Mouse (Mus musculus): ENCODE results near the gene Rpl38.
"Not testable (repeated sequence)": the region's sequence is repeated elsewhere in the genome, so short reads cannot be mapped to it uniquely, and the experiment has no call there.

Gene Rpl38

DNA sequence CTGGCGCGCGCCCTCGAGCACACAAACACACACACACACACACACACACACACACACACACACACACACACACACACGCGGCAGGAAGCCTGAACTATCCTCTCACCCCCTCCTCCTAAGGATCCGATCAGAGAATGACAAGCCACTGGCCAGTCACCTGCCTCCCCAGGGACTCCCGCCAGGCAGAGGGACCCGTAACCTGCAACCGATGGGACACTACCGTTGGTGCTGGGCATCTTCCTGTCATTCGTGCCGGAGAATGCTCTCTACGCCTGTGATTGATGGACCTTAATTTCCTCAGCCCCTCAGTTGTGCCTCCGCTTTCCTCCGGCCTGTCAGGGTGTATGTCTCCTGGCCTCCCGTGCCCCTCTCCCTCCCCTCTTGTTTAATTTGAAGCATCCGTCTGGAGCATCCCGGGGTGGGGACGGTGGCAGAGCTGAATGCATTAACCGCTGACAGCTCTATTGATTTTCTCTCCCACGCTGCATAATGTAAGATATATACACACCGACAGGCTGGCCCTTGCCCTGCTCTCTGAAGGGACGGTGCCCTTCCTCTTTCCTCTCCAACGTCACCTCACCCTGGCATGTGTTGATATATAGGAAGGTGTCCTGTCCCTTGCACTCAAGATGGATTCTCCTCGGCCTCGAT, 11.2 kb upstream of the Rpl38 start:
- no peak for DNase-seq (ENCODE audit: low spot score in 2 of 2)

- peak in 1 of 2 experiments; percentile 64 for DNase-seq (ENCODE audit: low spot score in 2 of 2)
Measured at GRCm38 (mm10) chr11:114657737-114658136, 10.6 kb upstream of the Rpl38 start.

DNA sequence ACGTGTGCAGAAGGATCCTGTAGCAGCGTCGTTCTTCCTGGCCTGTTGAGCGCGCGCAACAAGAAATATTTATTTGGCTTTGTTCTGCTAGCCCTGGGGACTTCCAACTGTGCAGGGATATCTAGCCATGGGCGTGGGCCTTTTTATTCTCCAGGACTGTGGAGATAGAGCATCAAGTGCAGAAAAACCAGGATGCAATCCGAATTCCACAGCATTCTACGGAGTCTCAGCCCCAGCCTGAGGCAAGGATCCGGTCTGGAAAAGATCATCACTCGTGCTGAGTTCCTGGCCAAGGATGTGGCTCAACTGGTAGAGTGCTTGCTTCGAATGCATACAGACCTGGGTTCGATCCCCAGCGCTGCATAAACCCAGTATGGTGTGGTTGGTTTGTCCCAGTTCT, 6.2 kb upstream of the Rpl38 start:
- no peak for DNase-seq (ENCODE audit: low spot score in 2 of 2)

- DNase-seq (ENCODE audit: low spot score in 2 of 2): peak; percentile 42 to 62
Measured at GRCm38 (mm10) chr11:114662746-114663362, 5.5 kb upstream of the Rpl38 start.

- no peak for DNase-seq (ENCODE audit: low spot score in 2 of 2)
Measured at GRCm38 (mm10) chr11:114664164-114664563, 4.2 kb upstream of the Rpl38 start.

- no peak for DNase-seq (ENCODE audit: low spot score in 2 of 2)
Measured at GRCm38 (mm10) chr11:114665463-114665862, 2.9 kb upstream of the Rpl38 start.

DNA sequence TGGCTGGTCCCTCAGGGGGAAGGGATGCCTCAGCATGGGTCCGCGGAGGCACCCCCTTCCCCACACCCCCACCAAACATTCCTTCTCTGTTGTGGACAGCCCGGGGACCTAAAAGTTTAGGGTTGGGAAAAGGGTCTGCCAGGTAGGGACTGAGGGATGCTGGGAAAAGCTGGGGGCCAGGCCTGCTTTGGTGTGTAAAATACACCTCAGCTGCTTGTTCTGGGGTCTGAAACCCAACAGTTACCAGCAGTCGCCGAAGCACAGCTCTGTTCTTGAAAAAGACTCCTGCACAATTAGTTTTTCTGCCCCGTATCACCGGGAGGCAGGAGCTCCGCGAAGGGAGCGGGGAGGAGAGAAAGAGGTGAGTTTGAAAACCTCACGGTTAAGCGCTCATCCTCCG, 1.5 kb upstream of the Rpl38 start:
- DNase-seq (ENCODE audit: low spot score in 2 of 2): no peak

- DNase-seq (ENCODE audit: low spot score in 2 of 2): no peak
Measured at GRCm38 (mm10) chr11:114667236-114667931, 940 bp upstream of the Rpl38 start.

GRCm38 (mm10) chr11:114667932-114668285, 415 bp upstream of the Rpl38 start:
- DNase-seq (ENCODE audit: low spot score in 2 of 2): peak in 1 of 2 experiments; percentile 45

- peak; percentile 80 to 82 for DNase-seq (ENCODE audit: low spot score in 2 of 2)
Measured at GRCm38 (mm10) chr11:114668741-114669623, 658 bp downstream of the Rpl38 start.

DNA sequence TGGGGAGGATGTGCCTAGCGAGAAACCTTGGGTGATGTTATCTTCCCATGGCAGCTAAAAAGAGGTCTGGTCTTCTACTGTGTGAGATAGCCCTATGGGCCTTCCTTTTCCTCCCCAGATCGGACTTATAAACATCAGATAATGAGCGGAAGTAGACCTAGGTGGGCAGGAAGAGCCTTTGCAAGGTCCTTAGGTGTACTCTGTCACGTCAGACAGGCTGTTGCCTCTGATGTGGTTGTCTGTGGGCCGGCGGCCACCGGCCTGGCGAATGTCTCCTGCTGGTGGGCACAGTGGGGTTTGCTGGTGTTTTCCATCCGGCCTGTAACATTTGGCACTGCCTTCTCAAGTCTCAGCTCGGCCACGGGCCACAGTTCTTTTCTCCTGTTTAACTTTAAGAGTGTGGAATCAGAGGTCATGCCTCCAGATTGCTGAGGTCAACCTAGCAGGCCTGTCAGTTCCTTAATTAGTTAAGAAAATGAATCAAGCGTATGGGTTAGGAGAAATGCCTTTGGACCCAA, 1.4 kb downstream of the Rpl38 start:
- DNase-seq (ENCODE audit: low spot score in 2 of 2): peak in 1 of 2 experiments; percentile 35

DNA sequence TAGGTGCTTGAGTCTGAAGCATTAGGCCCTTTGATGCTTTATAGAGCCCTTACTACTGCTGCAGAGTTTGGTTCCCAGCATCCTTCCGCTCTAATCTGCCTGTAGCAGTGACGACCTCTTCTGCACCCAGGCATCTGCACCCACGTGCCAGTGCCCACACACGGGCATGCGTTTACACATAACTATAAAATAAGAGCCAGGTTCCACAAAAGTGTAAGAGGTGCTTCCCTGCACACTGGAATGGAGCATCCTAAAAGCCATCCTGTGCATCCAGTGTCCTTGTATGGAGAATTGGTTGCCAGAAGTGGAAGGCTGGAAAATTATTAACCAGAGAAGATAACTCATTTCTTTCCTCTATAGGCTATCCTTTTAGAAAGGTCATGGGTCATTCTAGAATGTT, 2.8 kb downstream of the Rpl38 start:
- no peak for DNase-seq (ENCODE audit: low spot score in 2 of 2)

DNA sequence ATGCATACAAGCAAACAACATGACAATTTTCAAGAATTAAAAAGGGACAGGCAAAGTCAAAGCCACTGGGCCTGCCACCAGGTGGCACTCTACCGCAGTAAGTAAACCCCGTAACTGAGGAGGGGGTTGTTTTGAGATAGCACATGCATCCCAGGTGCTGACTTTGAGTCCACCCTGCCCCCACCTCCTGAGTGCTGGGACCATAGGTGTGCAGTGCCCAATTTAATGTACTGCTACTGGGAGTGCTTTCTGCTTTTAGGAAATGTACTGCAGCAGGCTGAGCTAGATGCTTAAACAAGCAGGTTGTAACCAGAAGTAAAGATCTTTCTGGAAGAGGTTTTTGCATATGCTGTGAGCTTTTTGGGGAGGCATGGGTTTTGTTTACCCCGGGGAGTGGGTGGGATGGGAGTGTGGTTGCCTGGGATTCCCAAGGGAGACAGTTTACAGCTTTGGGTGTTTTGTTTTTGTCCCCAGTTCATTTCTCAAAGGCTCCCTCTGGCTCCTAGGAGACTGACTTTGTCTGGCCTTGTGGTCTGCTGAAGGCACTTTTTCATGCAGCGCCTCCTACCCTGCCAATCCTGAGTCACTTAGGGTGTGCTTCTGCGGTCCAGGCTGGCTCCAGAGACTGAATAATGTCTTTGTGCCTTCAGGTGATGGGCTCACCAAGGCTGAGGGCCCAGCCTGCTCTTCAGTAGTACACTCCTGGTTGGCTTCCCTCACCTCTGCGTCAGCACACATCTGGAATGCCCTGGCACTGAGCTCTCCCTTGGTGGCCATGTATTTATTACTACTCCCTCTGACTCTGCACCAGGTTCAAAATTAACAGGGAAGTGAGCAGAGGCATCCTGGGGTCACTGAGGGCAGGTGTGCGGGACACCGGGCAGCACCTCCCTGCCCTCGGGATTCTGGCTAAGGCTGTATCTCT, 4.7 kb downstream of the Rpl38 start:
- DNase-seq (ENCODE audit: low spot score in 2 of 2): no peak

- DNase-seq (ENCODE audit: low spot score in 2 of 2): no peak
Measured at GRCm38 (mm10) chr11:114673719-114674050, 5.4 kb downstream of the Rpl38 start.

- DNase-seq (ENCODE audit: low spot score in 2 of 2): no peak
Measured at GRCm38 (mm10) chr11:114674180-114674579, 5.9 kb downstream of the Rpl38 start.

DNA sequence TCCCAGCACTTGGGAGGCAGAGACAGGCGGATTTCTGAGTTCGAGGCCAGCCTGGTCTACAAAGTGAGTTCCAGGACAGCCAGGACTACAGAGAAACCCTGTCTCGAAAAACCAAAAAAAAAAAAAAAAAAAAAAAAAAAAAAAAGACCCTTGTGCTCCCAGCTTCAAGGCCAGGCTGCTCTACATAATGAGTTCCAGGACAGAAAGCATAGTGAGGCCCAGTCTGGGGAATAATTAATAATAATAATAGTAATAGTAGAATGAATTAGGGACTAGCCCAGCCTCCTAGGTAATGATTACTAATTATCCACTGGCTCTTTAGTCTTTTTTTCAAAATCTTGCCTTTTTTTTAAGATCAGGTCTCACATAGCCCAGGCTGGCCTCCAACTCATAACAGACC, 6.5 kb downstream of the Rpl38 start:
- DNase-seq (ENCODE audit: low spot score in 2 of 2): not testable (repeated sequence)

GRCm38 (mm10) chr11:114675341-114675825, 7.1 kb downstream of the Rpl38 start, which contains the start of gene Ttyh2:
Ttyh2 (plus strand) TSS chr11:114675431.
- DNase-seq (ENCODE audit: low spot score in 2 of 2): peak in 1 of 2 experiments; percentile 59

DNA sequence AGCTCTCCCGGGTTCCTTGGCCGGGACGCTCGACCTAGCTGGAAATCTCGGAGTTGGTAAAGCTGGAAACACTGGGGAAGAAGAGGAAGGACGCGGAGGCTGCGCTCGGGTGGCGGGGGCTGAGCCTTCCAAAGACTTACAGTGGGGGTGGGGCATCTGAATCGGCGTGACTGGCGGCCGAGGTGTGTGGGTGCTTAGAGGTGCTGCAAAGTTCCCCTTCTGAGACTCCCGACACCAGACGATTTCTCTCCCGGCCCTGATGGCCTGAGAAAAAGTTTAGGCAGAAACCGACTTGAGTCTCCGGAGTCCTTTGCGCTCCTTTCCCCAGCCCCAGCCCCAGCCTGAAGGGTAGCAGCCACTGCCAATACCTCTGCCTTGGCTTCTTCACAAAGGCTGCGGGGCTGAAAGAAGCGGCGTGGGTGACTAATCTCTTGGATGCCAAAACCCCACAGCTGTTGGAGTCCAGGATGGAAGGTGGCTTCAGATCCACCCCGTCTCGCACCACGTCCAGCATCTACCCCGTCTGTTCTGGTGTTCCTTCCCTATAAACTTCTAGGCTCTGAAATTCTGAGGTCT, 7.6 kb downstream of the Rpl38 start:
- DNase-seq (ENCODE audit: low spot score in 2 of 2): no peak

DNA sequence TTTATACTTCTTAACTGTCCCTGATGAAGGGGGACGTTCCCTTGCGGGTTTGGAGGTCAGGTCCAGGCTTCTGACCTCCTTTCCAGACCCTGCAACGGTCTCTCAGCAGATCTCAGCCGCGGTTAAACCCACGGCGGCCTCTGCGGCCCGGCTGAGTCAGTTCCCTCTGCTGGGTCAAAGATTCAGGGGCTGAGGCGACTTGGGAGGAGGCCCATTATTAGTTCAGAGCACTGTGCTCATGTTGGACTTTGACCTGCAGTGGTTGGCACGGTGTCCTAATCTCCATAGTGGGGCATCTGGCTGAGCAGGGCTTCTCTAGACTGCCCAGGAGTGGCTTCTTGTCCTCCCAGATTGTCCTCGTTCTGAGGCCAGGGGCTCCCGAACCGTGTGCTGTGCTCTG, 8.1 kb downstream of the Rpl38 start:
- no peak for DNase-seq (ENCODE audit: low spot score in 2 of 2)

DNA sequence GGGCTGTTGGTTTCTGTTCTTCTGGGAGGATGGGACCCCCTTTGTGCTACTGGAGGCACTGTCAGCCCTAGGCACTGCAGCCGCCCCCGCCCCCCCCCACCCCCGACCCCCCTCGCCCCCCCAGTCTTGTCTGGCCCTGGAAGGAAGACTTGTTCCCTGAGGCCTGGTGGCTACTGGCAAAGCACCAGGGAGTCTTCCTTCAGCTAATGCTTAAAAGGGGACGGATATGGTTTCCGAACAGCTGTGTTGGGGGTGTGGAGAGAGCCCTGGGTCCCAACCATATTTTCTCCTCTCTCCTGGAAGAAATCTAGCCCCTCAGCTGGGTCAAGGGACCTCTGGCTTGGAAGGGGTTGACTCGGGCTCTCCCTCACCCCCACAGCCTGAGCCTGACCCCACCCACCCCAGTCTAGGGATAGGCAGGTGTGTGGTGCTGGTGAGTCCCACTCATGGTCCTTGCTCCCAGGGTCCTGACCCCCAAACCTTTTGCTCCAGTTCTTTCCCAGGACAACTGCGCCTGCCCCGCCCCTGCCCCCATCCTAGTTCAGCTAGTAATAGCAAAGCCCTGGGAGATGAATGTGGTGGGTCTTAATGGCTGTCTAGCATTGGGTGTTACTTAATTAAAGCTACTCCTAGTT, 8.7 kb downstream of the Rpl38 start:
- no peak for DNase-seq (ENCODE audit: low spot score in 2 of 2)
